In the genomic region with DNA sequence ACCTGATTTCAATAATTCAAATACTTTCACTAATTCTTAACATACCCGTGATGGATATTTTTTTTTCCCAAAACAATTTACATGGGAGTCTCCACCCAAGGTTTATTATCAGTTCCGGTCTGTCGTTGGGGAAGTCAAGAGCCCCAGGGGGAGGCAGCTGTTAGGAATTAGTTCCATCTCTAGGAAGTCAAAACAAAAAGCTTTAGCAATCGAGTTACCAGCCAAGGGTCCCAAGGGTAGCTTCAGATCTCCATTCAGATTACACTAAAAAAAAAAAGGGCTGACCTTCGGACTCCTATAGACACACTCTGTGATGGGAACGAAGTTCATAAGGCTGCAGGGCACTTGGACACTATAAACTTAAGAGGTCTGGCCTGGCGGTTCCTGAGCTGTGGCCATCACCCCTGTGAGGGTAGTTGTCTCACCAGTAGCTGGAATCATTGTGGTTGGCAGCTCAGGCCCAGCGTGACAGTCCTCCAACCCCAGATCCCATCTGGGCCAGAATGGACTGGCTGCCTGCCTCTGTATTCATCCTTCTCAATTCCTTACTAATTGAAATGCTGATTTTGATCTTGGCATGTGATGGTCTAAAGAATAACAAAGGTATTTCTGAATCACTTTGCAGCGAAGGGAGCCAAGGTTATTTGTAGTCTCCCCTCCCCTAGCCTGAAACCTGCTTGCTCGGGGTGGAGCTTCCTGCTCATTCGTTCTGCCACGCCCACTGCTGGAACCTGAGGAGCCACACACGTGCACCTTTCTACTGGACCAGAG, we compare ENCODE assay signal across 28 mouse cellular contexts. TPM values are rescaled to one million over a fixed set of nuclear protein-coding genes. Genes with fewer than 3 reads are reported as not detected.
DNase-seq lines count a peak whose midpoint lies in the region.
"Had no signal": no experiment of that assay in that cellular context is flagged by ENCODE, and none has a peak within 500 bp of the region (broad histone marks: within the 10 kb centered on the region; RNA-seq: fewer than 3 reads in every experiment).

No protein-coding gene starts in this region.

- no peaks in the 10 kb centered on the region for H3K36me3 ChIP-seq in embryonic facial prominence, embryonic 10.5 days (replicated peaks)
- H3K36me3 ChIP-seq: embryonic facial prominence, embryonic 13.5 days; hindbrain, embryonic 12.5 days; limb, embryonic 10.5 days; limb, embryonic 15.5 days; liver, embryonic 13.5 days; midbrain, embryonic 12.5 days; neural tube, embryonic 12.5 days had no signal

- no peaks in the 10 kb centered on the region for H3K9me3 ChIP-seq in embryonic facial prominence, embryonic 10.5 days
- H3K9me3 ChIP-seq: embryonic facial prominence, embryonic 13.5 days; hindbrain, embryonic 12.5 days; limb, embryonic 10.5 days; limb, embryonic 15.5 days; liver, embryonic 13.5 days; megakaryocyte, embryonic 14.5 days; neural tube, embryonic 12.5 days had no signal

- H3K27ac ChIP-seq in embryonic facial prominence, embryonic 10.5 days (replicated peaks): no peak overlapping the region
- H3K27ac ChIP-seq: embryonic facial prominence, embryonic 13.5 days; gastrocnemius, adult 2 months; hindbrain, embryonic 12.5 days; limb, embryonic 10.5 days; limb, embryonic 15.5 days; liver, embryonic 13.5 days; midbrain, embryonic 12.5 days; neural tube, embryonic 12.5 days had no signal

- WGBS in embryonic facial prominence, embryonic 10.5 days: 46% methylated on average over 13 of the region's 13 CpGs

- peaks cover 3% of the 10 kb centered on the region; the same call in 1 of the 2 replicates for H3K4me1 ChIP-seq in embryonic facial prominence, embryonic 10.5 days
- H3K4me1 ChIP-seq: embryonic facial prominence, embryonic 13.5 days; hindbrain, embryonic 12.5 days; limb, embryonic 10.5 days; limb, embryonic 15.5 days; liver, embryonic 13.5 days; megakaryocyte, embryonic 14.5 days; midbrain, embryonic 12.5 days; neural tube, embryonic 12.5 days had no signal

- intact Hi-C loops in left cerebral cortex, postnatal 4 days (cut with DNase I): no loop called here

- H3K27me3 ChIP-seq in embryonic facial prominence, embryonic 10.5 days (replicated peaks; ENCODE audit: low read depth, poor library complexity, severe bottlenecking): no peaks in the 10 kb centered on the region
- H3K27me3 ChIP-seq: embryonic facial prominence, embryonic 13.5 days; hindbrain, embryonic 12.5 days; limb, embryonic 15.5 days; liver, embryonic 13.5 days; midbrain, embryonic 12.5 days; neural tube, embryonic 12.5 days had no signal

- H3K4me3 ChIP-seq in embryonic facial prominence, embryonic 10.5 days: no peak overlapping the region
- H3K4me3 ChIP-seq: embryonic facial prominence, embryonic 13.5 days; erythroblast, embryonic 14.5 days; gastrocnemius, adult 2 months; hindbrain, embryonic 12.5 days; limb, embryonic 10.5 days; limb, embryonic 15.5 days; liver, embryonic 13.5 days; megakaryocyte, embryonic 14.5 days; midbrain, embryonic 12.5 days; myocyte; neural tube, embryonic 12.5 days had no signal

- peak; percentile 23 to 33 for DNase-seq in cerebellum, postnatal 14 days
- DNase-seq in cerebellum, adult 11-12 months: no peak
- peak; percentile 47 for DNase-seq in left cerebral cortex, postnatal 4 days
- no peak for DNase-seq in left cerebral cortex, adult 18-20 months (ENCODE audit: low spot score in 2 of 2)
- peak; percentile 53 for DNase-seq in embryonic facial prominence, embryonic 10.5 days (ENCODE audit: low spot score)
- no peak for DNase-seq in adrenal gland, postnatal 36 days
- DNase-seq in layer of hippocampus, adult 8-10 months (ENCODE audit: low spot score in 2 of 2): no peak
- DNase-seq: adrenal gland, postnatal 10 days; cerebellum, adult 18-20 months; gastrocnemius, adult 2 months; heart, postnatal 14 days; kidney, adult 9 months; kidney, postnatal 10 days; liver, embryonic 13.5 days; lung, adult 18-20 months; lung, postnatal 4 days; right cerebral cortex, adult 18-20 months; spleen, adult 18-20 months; thymus, postnatal 14 days had no signal

RNA-seq across cellular contexts. Expression of a gene that starts 44.1 kb away (rescaled TPM):
- total RNA-seq in left cerebral cortex, postnatal 4 days (2021): 10 to 100 TPM; 12.1 to 12.8 TPM
- total RNA-seq in left cerebral cortex, adult 18-20 months (2021): 10 to 100 TPM; 12.5 to 13.0 TPM
- 13.9 and 14.0 TPM in 2 replicates for polyA plus RNA-seq in embryonic facial prominence, embryonic 10.5 days (2016; fragmentation: Nextera tagmentation; extraction: Ambion mirVana)
- total RNA-seq in adrenal gland, postnatal 36 days (2021): 10 to 100 TPM; 57.4 to 86.9 TPM
- 10 to 100 TPM; 10.5 to 13.3 (median 11.8) TPM for total RNA-seq in layer of hippocampus, adult 8-10 months (2022)

Comparison
In these comparisons a context has a peak if more than half of its experiments do, and no peak if none do; other contexts are left out.
1. DNase-seq: peak in cerebellum, postnatal 14 days (2 of 2), left cerebral cortex, postnatal 4 days (single experiment) and embryonic facial prominence, embryonic 10.5 days (single experiment); none in cerebellum, adult 11-12 months (single experiment), left cerebral cortex, adult 18-20 months (0 of 2), adrenal gland, postnatal 36 days (0 of 2) and layer of hippocampus, adult 8-10 months (0 of 2).
2. RNA of a gene that starts 44.1 kb away (total RNA-seq): 57.4 to 86.9 TPM in adrenal gland, postnatal 36 days; 12.5 to 13.0 TPM in left cerebral cortex, adult 18-20 months, 10.5 to 13.3 TPM in layer of hippocampus, adult 8-10 months and 12.1 to 12.8 TPM in left cerebral cortex, postnatal 4 days; every median in the first group is over 4 times any median in the second.